Mouse (Mus musculus): ENCODE results near the gene Cst6. TPM values are rescaled to one million over a fixed set of nuclear protein-coding genes. Genes with fewer than 3 reads are reported as not detected.
A peak's percentile ranks its signal among the peaks of the same experiment; 100 is the strongest.

Gene Cst6
- total and polyA plus RNA-seq, 3 experiments: 0.26 TPM; not detected in 2

- TF ChIP-seq RCOR1 (IDR thresholded peaks at IDR 0.05; ENCODE audit: low read depth, low read length) (0 out of 2 replicates have a peak, but pooled peaks have one; percentile 8), ZKSCAN1 (IDR thresholded peaks at IDR 0.05; ENCODE audit: low read depth, low read length) (no peak), POLR2AphosphoS5 (IDR thresholded peaks at IDR 0.05; ENCODE audit: borderline replicate concordance, low read depth, low read length) (no peak), MXI1 (IDR thresholded peaks at IDR 0.05; ENCODE audit: low read depth, low read length) (peak; percentile 78; the same call in 1 of the 2 replicates), RAD21 (IDR thresholded peaks at IDR 0.05; ENCODE audit: low read depth, low read length) (no peak), MAX (IDR thresholded peaks at IDR 0.05; ENCODE audit: low read length) (peak; percentile 86), ETS1 (IDR thresholded peaks at IDR 0.05; ENCODE audit: low read depth, low read length) (peak; percentile 71), MAFK (IDR thresholded peaks at IDR 0.05; ENCODE audit: borderline replicate concordance, low read depth, low read length) (no peak), HCFC1 (IDR thresholded peaks at IDR 0.05; ENCODE audit: low read depth, low read length) (peak; percentile 79), TCF12 (IDR thresholded peaks at IDR 0.05; ENCODE audit: low read depth, low read length) (peak; percentile 54; the same call in 1 of the 2 replicates), NRF1 (IDR thresholded peaks at IDR 0.05; ENCODE audit: insufficient read depth, low read depth, low read length, poor library complexity, severe bottlenecking) (peak; percentile 32; the same call in 1 of the 2 replicates), MAZ (IDR thresholded peaks at IDR 0.05; ENCODE audit: low read depth, low read length) (peak; percentile 72; the same call in 1 of the 2 replicates), GABPA (IDR thresholded peaks at IDR 0.05; ENCODE audit: low read depth, low read length) (no peak), JUND (IDR thresholded peaks at IDR 0.05; ENCODE audit: low read depth, low read length) (0 out of 2 replicates have a peak, but pooled peaks have one; percentile 13), SMC3 (IDR thresholded peaks at IDR 0.05; ENCODE audit: low read depth, low read length) (no peak), SIN3A (IDR thresholded peaks at IDR 0.05; ENCODE audit: low read length) (peak; percentile 93), EP300 (IDR thresholded peaks at IDR 0.05; ENCODE audit: low read depth in 1 of 2, low read length in 2 of 2) (peak; percentile 48 to 80)
These were observed 40.3 kb upstream of the Cst6 start (continued) for GRCm38 (mm10) chr19:5389647-5390046.

GRCm38 (mm10) chr19:5388588-5389242 is 39.3 kb upstream of the Cst6 start, which contains the start of gene Sart1:
Sart1 (minus strand) TSS chr19:5388703.
- Histone ChIP-seq H3K4me3 (ENCODE audit: control insufficient read depth in 1 of 2, insufficient read depth in 1 of 2, low read depth in 2 of 2, low read length in 2 of 2) (peak within 1 kb of the TSS; percentile 70 to 92), H3K36me3 (ENCODE audit: control insufficient read depth in 1 of 2, insufficient read depth in 2 of 2, low read length in 2 of 2) (peaks cover 0 to 13% of the 10 kb centered on the region in 2 experiments; a peak in 2 of 4 replicates), H3K9me3 (replicated peaks; ENCODE audit: insufficient read depth, low read length) (no peaks in the 10 kb centered on the region), H3K4me1 (ENCODE audit: control insufficient read depth in 1 of 2, insufficient read depth in 2 of 2, low read length in 2 of 2) (peaks cover 3 to 26% of the 10 kb centered on the region in 2 experiments; a peak in 3 of 4 replicates), H3K27me3 (ENCODE audit: control insufficient read depth in 1 of 2, insufficient read depth in 2 of 2, low read length in 2 of 2) (no peaks in the 10 kb centered on the region), H3K27ac (ENCODE audit: control insufficient read depth, low read depth, low read length) (peak within 1 kb of the TSS; percentile 98), H3K79me2 (ENCODE audit: control insufficient read depth, insufficient read depth, low read length, poor library complexity) (peaks cover 39% of the 10 kb centered on the region), H3K9ac (ENCODE audit: control insufficient read depth, low read depth, low read length, poor library complexity, severe bottlenecking) (peak within 1 kb of the TSS; percentile 96)
- DNase-seq (ENCODE audit: low read depth, low spot score): peak; percentile 98
- no peak for TF ChIP-seq MAFK (IDR thresholded peaks at IDR 0.05; ENCODE audit: borderline replicate concordance, low read depth, low read length)
- TF ChIP-seq POLR2AphosphoS2 (IDR thresholded peaks at IDR 0.05; ENCODE audit: low read length): peak; percentile 77
- TF ChIP-seq NELFE (IDR thresholded peaks at IDR 0.05; ENCODE audit: low read depth, low read length): peak; percentile 94
- peak; percentile 30; the same call in 1 of the 2 replicates for TF ChIP-seq USF1 (IDR thresholded peaks at IDR 0.05; ENCODE audit: low read depth, low read length)
- no peak for TF ChIP-seq MEF2A (IDR thresholded peaks at IDR 0.05; ENCODE audit: extremely low read depth, insufficient replicate concordance, low read depth, low read length, poor library complexity, severe bottlenecking)
- peak; percentile 89 for TF ChIP-seq TCF12 (IDR thresholded peaks at IDR 0.05; ENCODE audit: low read depth, low read length)
- peak; percentile 96 for TF ChIP-seq HCFC1 (IDR thresholded peaks at IDR 0.05; ENCODE audit: low read depth, low read length)
- peak; percentile 37; the same call in 1 of the 2 replicates for TF ChIP-seq ETS1 (IDR thresholded peaks at IDR 0.05; ENCODE audit: low read depth, low read length)
- no peak for TF ChIP-seq ZNF384 (IDR thresholded peaks at IDR 0.05; ENCODE audit: low read depth, low read length)
- peak; percentile 36; the same call in 1 of the 2 replicates for TF ChIP-seq E2F4 (IDR thresholded peaks at IDR 0.05; ENCODE audit: borderline replicate concordance, low read depth, low read length)
- peak; percentile 91 for TF ChIP-seq SIN3A (IDR thresholded peaks at IDR 0.05; ENCODE audit: low read length)
- TF ChIP-seq TBP (IDR thresholded peaks at IDR 0.05; ENCODE audit: low read depth, low read length): peak; percentile 95
- TF ChIP-seq SMC3 (IDR thresholded peaks at IDR 0.05; ENCODE audit: low read depth, low read length): no peak
- TF ChIP-seq NRF1 (IDR thresholded peaks at IDR 0.05; ENCODE audit: insufficient read depth, low read depth, low read length, poor library complexity, severe bottlenecking): peak; percentile 97
- peak; percentile 59; the same call in 1 of the 2 replicates for TF ChIP-seq MAZ (IDR thresholded peaks at IDR 0.05; ENCODE audit: low read depth, low read length)
- no peak for TF ChIP-seq ZC3H11A (IDR thresholded peaks at IDR 0.05; ENCODE audit: low read depth, low read length)
- 0 out of 2 replicates have a peak, but pooled peaks have one; percentile 52 for TF ChIP-seq POLR2AphosphoS5 (IDR thresholded peaks at IDR 0.05; ENCODE audit: borderline replicate concordance, low read depth, low read length)
- TF ChIP-seq MXI1 (IDR thresholded peaks at IDR 0.05; ENCODE audit: low read depth, low read length): no peak; the same call in 1 of the 2 replicates
- peak; percentile 97 for TF ChIP-seq ELF1 (IDR thresholded peaks at IDR 0.05; ENCODE audit: low read depth, low read length)
- no peak for TF ChIP-seq GATA1 (IDR thresholded peaks at IDR 0.05; ENCODE audit: low read depth, low read length)
- TF ChIP-seq KAT2A (conservative IDR thresholded peaks at IDR 0.05; ENCODE audit: low read depth, low read length): peak; percentile 86
- TF ChIP-seq ZMIZ1 (IDR thresholded peaks at IDR 0.05; ENCODE audit: low read depth, low read length): peak; percentile 82
- peak; percentile 92 to 94 for TF ChIP-seq POLR2A (IDR thresholded peaks at IDR 0.05; ENCODE audit: control insufficient read depth in 1 of 2, insufficient read depth in 1 of 2, low read depth in 1 of 2, low read length in 2 of 2, poor library complexity in 1 of 2)

All from MEL (cell line).